Mouse (Mus musculus) heart, adult 10 weeks (tissue): ENCODE data around the gene Mier1. TPM values are rescaled to one million over a fixed set of nuclear protein-coding genes. Genes with fewer than 3 reads are reported as not detected.

ENCODE experiments used
- polyA plus RNA-seq: library from polyadenylated mRNA; stranded (reverse); fragments of 350-450 nt; fragmentation: Illumina TruSeq; extraction: RNeasy Lipid Tissue Mini Kit (QIAGEN cat#74804); gene quantifications from one replicate; pipeline ENCODE4 v1.2.3, GENCODE M21; 2014; ENCODE audit warnings: low read depth, low replicate concordance

Gene Mier1
- polyA plus RNA-seq = 19.1 TPM

GRCm38 (mm10) chr4:103114184-103115111 lies at the start of gene Mier1, which contains the start of gene Wdr78:
Gene Mier1 (plus strand): TSS chr4:103114390.
Gene Wdr78 (minus strand): TSS chr4:103114555.

Other genes starting within 250 kb of the Mier1 start
- not detected for gene Tctex1d1, start 135.8 kb upstream of the Mier1 start, polyA plus RNA-seq
- not detected for gene Insl5, start 87.5 kb upstream of the Mier1 start, polyA plus RNA-seq
- gene Wdr78, start 165 bp downstream of the Mier1 start, polyA plus RNA-seq = 0.60 TPM
- gene Slc35d1, start 100.8 kb downstream of the Mier1 start, polyA plus RNA-seq = 6.8 TPM
- gene 4921539E11Rik, start 176.5 kb downstream of the Mier1 start, polyA plus RNA-seq = not detected
- gene Oma1, start 199.4 kb downstream of the Mier1 start, polyA plus RNA-seq = 39.0 TPM